Mouse (Mus musculus) testis, adult 2 months (tissue): Measurements from ENCODE around the gene Spr.

Experiments
- CTCF ChIP-seq: fragments of 200-500 bp; IDR thresholded peaks from 2 replicates; pipeline ENCODE4 v1.5.1; 2012; ENCODE audit warnings: low read depth, mild to moderate bottlenecking, inconsistent platforms, low read length, moderate library complexity; ENCODE audit not compliant: control insufficient read depth, insufficient read depth, insufficient replicate concordance
- POLR2A ChIP-seq: fragments of 200-500 bp; IDR thresholded peaks from 2 replicates; pipeline ENCODE4 v1.6.1; 2012; ENCODE audit warnings: low read depth, mild to moderate bottlenecking, inconsistent platforms, low read length, moderate library complexity; ENCODE audit not compliant: control insufficient read depth

DNA sequence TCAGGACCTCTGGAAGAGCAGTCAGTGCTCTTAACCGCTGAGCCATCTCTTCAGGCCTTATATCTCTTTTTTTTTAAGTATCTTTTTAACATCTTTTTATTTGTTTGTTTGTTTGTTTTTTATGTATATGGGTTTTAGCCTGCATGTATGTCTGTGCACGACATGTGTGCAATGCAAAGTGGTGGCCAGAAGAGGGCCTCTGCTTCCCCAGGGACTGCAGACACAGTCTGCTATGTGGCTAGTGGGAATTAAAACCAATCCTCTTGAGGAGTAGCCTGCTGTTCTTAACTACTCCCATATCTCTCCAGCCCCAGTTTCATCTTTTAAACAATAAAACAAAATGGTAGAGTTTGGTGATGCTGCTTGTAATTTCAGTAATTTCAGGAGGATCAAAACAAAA lies 2.0 kb upstream of the Spr start:
- TF ChIP-seq CTCF = no peak
- TF ChIP-seq POLR2A = no peak
